Mouse (Mus musculus) ovary, adult 18-20 months (tissue): Measurements from ENCODE around the gene Gm20807.
"Not testable (repeated sequence)": the region's sequence is repeated elsewhere in the genome, so short reads cannot be mapped to it uniquely, and the experiment has no call there.

Experiments
- DNase-seq: peaks from one replicate; pipeline ENCODE4 v3.0.0; 2022; ENCODE audit warnings: low spot score, mixed read lengths

The Gm20807 gene

DNA sequence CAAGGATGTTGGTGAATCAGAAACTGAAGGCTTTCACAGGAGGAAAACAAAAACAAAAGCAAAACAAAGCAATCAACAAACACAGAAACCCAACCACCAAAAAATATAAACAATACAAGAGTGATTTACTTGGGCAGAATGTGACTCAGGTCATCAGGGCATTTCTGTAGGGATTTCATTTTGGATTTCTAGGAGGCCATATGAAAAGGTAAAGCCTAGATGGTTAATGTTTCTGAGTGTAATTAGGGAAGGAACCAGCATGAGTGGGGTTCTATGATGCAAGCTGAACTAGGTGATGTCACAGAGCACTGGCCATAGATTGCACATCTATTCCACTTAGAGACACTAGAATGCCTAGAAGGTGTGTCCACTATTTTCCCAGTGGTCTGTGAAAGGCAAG is at the start of gene Gm20807:
Gm20807 (plus strand) TSS at position 301 of the 400 bp plus-strand sequence.
- not testable (repeated sequence) for DNase-seq
